8 mouse cellular contexts compared by ENCODE assay signal in genomic region chr19:5787128-5787635, GRCm38 (mm10). TPM values are rescaled to one million over a fixed set of nuclear protein-coding genes. Genes with fewer than 3 reads are reported as not detected.
DNase-seq lines count a peak whose midpoint lies in the region; ATAC-seq lines count a peak whose summit lies in the region.

No protein-coding gene starts in this region.

- 11% methylated on average over 8 of the region's 8 CpGs for WGBS in hindbrain, embryonic 14.5 days

- no peak overlapping the region for H3K9ac ChIP-seq in hindbrain, embryonic 14.5 days

- H3K9me3 ChIP-seq in hindbrain, embryonic 14.5 days (ENCODE audit: control insufficient read depth, low read length): no peaks in the 10 kb centered on the region

- no peak overlapping the region for H3K4me2 ChIP-seq in hindbrain, embryonic 14.5 days (replicated peaks)

- no peak overlapping the region for H3K27ac ChIP-seq in hindbrain, embryonic 14.5 days

- no peaks in the 10 kb centered on the region for H3K27me3 ChIP-seq in hindbrain, embryonic 14.5 days (ENCODE audit: control insufficient read depth, insufficient read depth, low read length)

- H3K4me1 ChIP-seq in hindbrain, embryonic 14.5 days (replicated peaks; ENCODE audit: control insufficient read depth, insufficient read depth, low read length): no peaks in the 10 kb centered on the region

- no peak overlapping the region for H3K4me3 ChIP-seq in hindbrain, embryonic 14.5 days (replicated peaks; ENCODE audit: low read length)

- DNase-seq in T-cell, adult 2 months (ENCODE audit: low spot score): peak; percentile 82
- DNase-seq in cerebellum, postnatal 14 days: peak; percentile 95 to 96
- DNase-seq in frontal cortex, postnatal 14 days (ENCODE audit: low spot score in 2 of 2): peak; percentile 76 to 85
- peak; percentile 84 for DNase-seq in hindbrain, embryonic 14.5 days (ENCODE audit: low spot score)
- DNase-seq in layer of hippocampus, postnatal 36 days: peak; percentile 75 to 81
- peak; percentile 83 for DNase-seq in lung, postnatal 25 days (ENCODE audit: low spot score)
- DNase-seq in right cerebral cortex, adult 2 months (ENCODE audit: low spot score in 2 of 2): peak; percentile 89 to 92
- DNase-seq in urinary bladder, postnatal 10 days (ENCODE audit: low spot score): peak; percentile 60

- peak; percentile 24; the same call in 1 of the 2 replicates for ATAC-seq in hindbrain, embryonic 14.5 days (ENCODE audit: low FRiP score)

- H3K36me3 ChIP-seq in hindbrain, embryonic 14.5 days (replicated peaks; ENCODE audit: control insufficient read depth, insufficient read depth): no peaks in the 10 kb centered on the region

RNA-seq across cellular contexts. Expression of gene Scyl1, which starts 16.0 kb away (rescaled TPM):
- 73.5 and 76.7 TPM in 2 replicates for polyA plus RNA-seq in hindbrain, embryonic 14.5 days (2014; fragmentation: Nextera tagmentation; extraction: Ambion mirVana)
- total RNA-seq in layer of hippocampus, postnatal 36 days (2021): 10 to 100 TPM; 75.6 to 75.9 TPM

RNA-seq across cellular contexts. Expression of gene Ltbp3, which starts 46.5 kb away (rescaled TPM):
- polyA plus RNA-seq in hindbrain, embryonic 14.5 days (2014; fragmentation: Nextera tagmentation; extraction: Ambion mirVana): 13.8 and 15.8 TPM in 2 replicates
- 10 to 100 TPM; 24.9 to 28.0 TPM for total RNA-seq in layer of hippocampus, postnatal 36 days (2021)

RNA-seq across cellular contexts. Expression of gene Fam89b, which starts 57.7 kb away (rescaled TPM):
- polyA plus RNA-seq in hindbrain, embryonic 14.5 days (2014; fragmentation: Nextera tagmentation; extraction: Ambion mirVana): 140 and 144 TPM in 2 replicates
- total RNA-seq in layer of hippocampus, postnatal 36 days (2021): 10 to 100 TPM; 24.1 to 29.4 TPM
